Mouse (Mus musculus) T-helper 17 cell (primary cell): ENCODE results near the gene Gm10401.

ENCODE experiments used
- in situ Hi-C, 2 experiments: fragments of 300-600 bp; cut with MboI, MseI; formaldehyde crosslinking; loops; 1 replicate in 1 of 2; 2 replicates in 1 of 2; pipeline ENCODE4 v1.15.1; 2025; ENCODE audit warnings: high pct_unique_total_duplicates in 2 of 2

Gm10401 gene

GRCm38 (mm10) chr5:115118961-115119570, 21.0 kb upstream of the Gm10401 start, which contains the start of gene Acads:
Gene Acads, minus strand, starts transcription at chr5:115119346.
- in situ Hi-C loops: no loop called here

DNA sequence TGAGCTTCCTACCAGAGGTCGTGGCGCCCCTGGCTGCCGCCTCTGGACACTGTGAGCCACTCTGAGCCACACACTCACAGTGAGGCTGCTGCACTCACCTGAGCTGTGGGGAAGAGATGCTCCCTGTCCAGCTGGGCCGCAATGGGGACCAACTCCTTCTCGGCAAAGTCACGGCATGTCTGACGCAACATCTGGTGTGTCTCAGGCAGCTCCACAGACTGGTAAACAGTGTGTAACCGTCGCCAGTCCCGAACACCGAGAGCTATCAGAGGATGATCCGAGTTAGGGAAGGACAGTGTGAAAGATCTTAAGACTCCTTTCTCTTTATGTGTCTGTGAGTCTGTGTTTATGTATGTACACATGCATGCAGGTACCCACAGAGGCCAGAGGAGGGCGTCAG, 19.4 kb upstream of the Gm10401 start:
- in situ Hi-C loops: no loop called here

DNA sequence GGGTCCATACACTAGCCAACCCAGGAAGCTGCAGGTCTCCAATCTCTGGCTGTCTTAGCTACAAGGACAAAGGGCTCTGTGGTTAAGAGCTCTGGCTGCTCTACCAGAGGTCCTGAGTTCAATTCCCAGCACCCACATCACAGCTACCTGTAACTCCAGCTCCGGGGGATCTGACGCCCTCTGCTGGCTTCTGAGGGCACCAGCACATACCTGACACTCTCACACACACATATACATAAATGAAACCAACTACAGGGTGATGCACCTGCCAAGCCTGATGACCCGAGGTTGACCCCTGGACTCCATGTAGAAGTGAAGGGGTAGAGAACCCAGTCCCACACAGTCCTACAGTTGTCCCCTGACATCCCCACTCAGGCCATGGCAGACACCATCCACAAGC, 18.3 kb upstream of the Gm10401 start:
- in situ Hi-C loops: no loop called here

DNA sequence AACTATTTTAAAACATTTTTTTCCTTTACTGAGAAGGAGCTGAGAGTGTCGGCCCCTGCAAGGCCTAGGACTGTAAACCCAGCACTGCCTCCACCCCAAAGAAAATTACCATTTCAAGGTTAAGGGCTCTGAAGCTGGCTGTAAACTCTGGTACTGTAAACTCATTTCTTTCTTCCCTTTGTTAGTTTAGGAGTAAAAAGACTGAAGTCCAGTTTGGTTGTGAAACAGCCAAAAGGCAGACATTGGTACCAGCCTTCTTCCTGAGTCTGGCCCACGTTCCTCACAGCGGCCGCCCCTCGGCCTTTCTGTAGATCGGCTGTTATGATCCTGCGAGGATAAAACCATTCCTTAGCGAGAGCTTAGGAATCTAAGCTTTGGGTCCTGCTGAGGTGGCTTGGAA, 16.4 kb upstream of the Gm10401 start:
- in situ Hi-C loops: no loop called here

DNA sequence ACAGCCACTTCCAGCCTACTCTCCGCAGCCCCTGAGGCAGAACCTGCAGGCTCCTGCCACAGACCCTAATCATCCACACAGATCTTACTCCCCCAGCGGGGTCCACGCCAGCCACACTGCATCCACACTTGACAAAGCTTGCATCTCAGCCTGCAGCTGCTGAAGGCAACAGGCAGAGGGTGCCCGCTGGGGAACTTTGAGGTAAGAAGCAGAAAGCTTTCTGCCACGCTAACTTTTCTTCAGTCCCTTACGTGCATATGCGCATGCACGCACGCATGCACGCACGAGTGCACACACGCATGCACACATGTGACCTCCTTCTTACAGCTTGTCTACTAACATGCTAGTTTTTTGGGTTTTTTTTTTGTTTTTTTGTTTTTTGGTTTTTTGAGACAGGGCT, 15.1 kb upstream of the Gm10401 start:
- in situ Hi-C loops: no loop called here

- in situ Hi-C loops: no loop called here
Observed at GRCm38 (mm10) chr5:115111156-115111555, 13.1 kb upstream of the Gm10401 start.

- in situ Hi-C loops: loop anchor here (5.0 to 10.0 kb wide), 2 partner anchors 126 to 128 kb away; partner anchors contain the start of gene Hnf1a (in 1 of the 2)
Observed at GRCm38 (mm10) chr5:115103253-115103652, 5.2 kb upstream of the Gm10401 start.

DNA sequence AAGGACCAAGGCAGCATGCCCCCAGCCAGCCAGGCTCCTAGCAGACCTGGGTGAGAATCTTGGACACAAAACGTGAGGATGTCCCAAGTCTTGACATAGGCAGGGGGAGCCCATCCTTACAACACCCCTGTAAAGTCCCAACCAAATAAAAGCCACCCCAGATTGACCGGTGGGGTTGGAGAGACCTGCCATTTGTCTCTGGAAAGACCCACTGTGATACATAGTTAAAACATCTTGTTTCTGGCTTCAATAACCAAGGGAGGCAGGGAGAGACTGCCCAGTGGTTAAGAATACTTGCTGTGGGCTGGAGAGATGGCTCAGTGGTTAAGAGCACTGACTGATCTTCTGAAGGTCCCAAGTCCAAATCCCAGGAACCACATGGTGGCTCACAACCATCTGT, 4.1 kb upstream of the Gm10401 start:
- in situ Hi-C loops: loop anchor here (5.0 to 10.0 kb wide), 2 partner anchors 125 to 127 kb away; partner anchors contain the start of gene Hnf1a (in 1 of the 2)

DNA sequence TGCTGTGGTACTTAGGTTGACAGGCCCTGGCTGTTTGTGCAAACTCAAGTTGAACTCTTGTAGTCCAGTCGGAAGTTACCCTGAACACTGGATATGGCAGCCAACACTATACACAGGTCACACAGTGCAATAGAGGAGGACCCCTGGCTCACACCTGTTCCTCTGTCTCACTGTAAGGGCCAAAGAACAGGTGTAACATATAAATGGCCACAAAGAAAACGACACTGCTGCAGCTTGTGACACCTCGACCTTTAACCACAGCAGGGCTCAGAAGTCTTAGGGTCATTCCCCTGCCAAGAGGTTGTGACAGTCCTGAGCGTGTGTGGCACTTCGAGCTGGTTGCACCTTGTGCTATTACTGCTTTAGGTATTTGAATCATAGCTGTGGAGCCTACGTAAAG, 2.4 kb upstream of the Gm10401 start:
- in situ Hi-C loops: loop anchor here (5.0 to 10.0 kb wide), 2 partner anchors 123 to 126 kb away; partner anchors contain the start of gene Hnf1a (in 1 of the 2)

GRCm38 (mm10) chr5:115099991-115100390, 1.9 kb upstream of the Gm10401 start:
- in situ Hi-C loops: loop anchor here (5.0 to 10.0 kb wide), 2 partner anchors 123 to 125 kb away; partner anchors contain the start of gene Hnf1a (in 1 of the 2)

DNA sequence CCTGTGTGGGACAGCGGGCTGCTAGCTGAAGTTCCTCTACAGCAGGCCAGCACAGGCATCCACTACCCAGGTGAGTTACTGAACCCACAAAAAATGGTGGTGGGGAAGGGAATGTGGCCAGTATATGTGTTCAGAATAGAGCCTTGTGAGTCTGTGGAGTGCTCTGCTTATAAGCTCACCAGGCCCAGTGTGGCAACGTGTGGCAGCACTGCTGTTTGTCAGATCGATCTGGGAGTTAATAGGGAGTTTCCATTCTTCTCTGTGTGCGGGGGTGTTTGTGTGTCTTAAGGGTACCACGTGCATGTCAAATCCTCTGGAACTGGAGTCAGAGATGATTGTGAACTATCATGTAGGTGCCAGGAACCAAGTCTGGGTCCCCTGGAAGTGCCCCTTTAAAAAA, 1.4 kb upstream of the Gm10401 start:
- in situ Hi-C loops: no loop called here

GRCm38 (mm10) chr5:115091776-115092175, 6.3 kb downstream of the Gm10401 start:
- in situ Hi-C loops: no loop called here

GRCm38 (mm10) chr5:115091015-115091414, 7.1 kb downstream of the Gm10401 start:
- in situ Hi-C loops: no loop called here

GRCm38 (mm10) chr5:115089592-115090268, 8.4 kb downstream of the Gm10401 start:
- in situ Hi-C loops: no loop called here

GRCm38 (mm10) chr5:115085675-115086074, 12.4 kb downstream of the Gm10401 start:
- in situ Hi-C loops: no loop called here

DNA sequence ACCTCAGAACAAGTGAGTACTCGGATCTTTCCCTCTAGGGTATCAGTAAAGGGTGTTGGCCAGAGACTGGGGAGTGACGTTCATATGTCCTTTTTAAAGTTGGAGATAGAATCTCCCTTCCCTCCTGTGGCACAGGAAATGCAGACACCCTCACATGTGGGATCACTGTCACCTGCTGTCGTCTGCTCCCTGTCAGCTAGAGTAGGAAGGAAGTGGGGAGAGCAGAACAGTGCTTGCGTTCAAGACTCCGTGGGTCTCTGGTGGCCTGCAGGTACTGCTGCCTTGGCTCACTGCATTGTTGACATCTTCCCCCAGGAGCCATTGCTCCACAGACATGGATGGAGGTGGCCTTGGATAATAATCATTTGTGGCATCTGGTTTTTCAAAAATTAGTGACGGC, 14.6 kb downstream of the Gm10401 start:
- in situ Hi-C loops: no loop called here

DNA sequence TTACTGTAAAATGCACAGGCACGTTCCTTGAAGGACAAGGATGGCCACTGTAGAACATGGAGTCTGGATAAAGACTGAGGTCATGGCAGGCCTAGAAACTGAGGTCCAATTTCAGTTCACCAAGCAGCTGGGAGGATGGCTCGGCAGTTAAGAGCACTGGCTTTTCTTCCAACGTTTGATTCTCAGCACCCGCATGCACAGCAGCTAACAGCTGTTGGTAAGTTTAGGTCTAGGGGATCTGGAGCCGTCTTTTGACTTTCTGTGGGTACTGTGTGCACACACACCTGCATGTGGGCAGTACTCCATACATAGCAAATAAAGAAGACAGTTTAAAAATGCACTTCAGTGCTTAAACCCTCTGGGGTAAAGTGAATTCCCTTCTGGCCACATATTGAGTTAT, 16.5 kb downstream of the Gm10401 start:
- in situ Hi-C loops: no loop called here

- in situ Hi-C loops: loop anchor here (5.0 kb wide), 1 partner anchor 99 kb away; no protein-coding TSS in a partner anchor
Observed at GRCm38 (mm10) chr5:115076144-115076901, 21.8 kb downstream of the Gm10401 start.

GRCm38 (mm10) chr5:115074749-115075148, 23.3 kb downstream of the Gm10401 start:
- in situ Hi-C loops: loop anchor here (5.0 kb wide), 2 partner anchors 57 to 97 kb away; no protein-coding TSS in a partner anchor

DNA sequence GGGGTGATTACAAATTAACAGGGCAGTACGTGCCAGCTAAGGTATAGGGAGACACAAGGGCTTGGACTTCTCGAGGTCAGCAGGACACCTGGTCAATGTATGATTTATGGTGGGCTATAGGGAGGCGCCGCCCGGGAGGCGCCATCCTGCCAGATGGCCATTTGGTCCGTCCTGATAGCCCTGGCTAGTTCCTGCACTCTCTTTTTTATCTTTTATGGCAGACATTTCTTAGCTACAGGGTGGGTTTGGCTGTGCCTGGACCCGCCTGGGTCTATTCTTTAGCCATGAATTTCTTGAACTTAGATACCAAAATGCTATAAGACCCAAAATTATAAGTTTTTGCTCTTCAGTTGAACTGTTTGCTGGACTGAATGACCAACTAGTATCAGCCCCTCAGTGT, 24.8 kb downstream of the Gm10401 start:
- in situ Hi-C loops: loop anchor here in 1 of 2 experiments (5.0 kb wide), 1 partner anchor 56 kb away; no protein-coding TSS in a partner anchor

- in situ Hi-C loops: loop anchor here in 1 of 2 experiments (5.0 kb wide), 1 partner anchor 55 kb away; no protein-coding TSS in a partner anchor
Observed at GRCm38 (mm10) chr5:115072143-115072542, 26.0 kb downstream of the Gm10401 start.
